Mouse (Mus musculus) testis, adult 2 months (tissue): Measurements from ENCODE around the gene Adh1.

ENCODE experiments used
- CTCF ChIP-seq: fragments of 200-500 bp; IDR thresholded peaks from 2 replicates; pipeline ENCODE4 v1.5.1; 2012; ENCODE audit warnings: low read depth, mild to moderate bottlenecking, inconsistent platforms, low read length, moderate library complexity; ENCODE audit not compliant: control insufficient read depth, insufficient read depth, insufficient replicate concordance
- POLR2A ChIP-seq: fragments of 200-500 bp; IDR thresholded peaks from 2 replicates; pipeline ENCODE4 v1.6.1; 2012; ENCODE audit warnings: low read depth, mild to moderate bottlenecking, inconsistent platforms, low read length, moderate library complexity; ENCODE audit not compliant: control insufficient read depth

GRCm38 (mm10) chr3:138336104-138336754, 75.4 kb downstream of the Adh1 start:
- TF ChIP-seq CTCF (no peak), POLR2A (no peak)
